Mouse (Mus musculus) hindbrain, postnatal 0 days (tissue): Measurements from ENCODE around the gene Amer1. TPM values are rescaled to one million over a fixed set of nuclear protein-coding genes. Genes with fewer than 3 reads are reported as not detected.

Source experiments
- ATAC-seq: fragments of 200-750 bp; cut with Nextera tagmentation; 2 replicates; pipeline ENCODE4 v1.8.0; 2017; ENCODE audit warnings: mild to moderate bottlenecking, moderate TSS enrichment, moderate library complexity
- DNase-seq: peaks from one replicate; pipeline ENCODE4 v3.0.0-alpha.2; 2015; ENCODE audit warnings: low spot score
- H3K27ac ChIP-seq: fragments of 300-500 bp; sonication (generic); 2 replicates; pipeline ENCODE4 v1.5.1; 2014; ENCODE audit warnings: mild to moderate bottlenecking
- H3K27me3 ChIP-seq: fragments of 300-500 bp; sonication (generic); 2 replicates; pipeline ENCODE4 v1.6.1; 2014; ENCODE audit warnings: low read length, mixed read lengths; ENCODE audit not compliant: insufficient read depth
- H3K36me3 ChIP-seq: fragments of 300-500 bp; sonication (generic); 2 replicates; pipeline ENCODE4 v1.6.1; 2014; ENCODE audit warnings: low read length, mixed read lengths; ENCODE audit not compliant: insufficient read depth
- H3K4me1 ChIP-seq: fragments of 300-500 bp; sonication (generic); 2 replicates; pipeline ENCODE4 v1.6.1; 2014; ENCODE audit warnings: antibody characterized with exemption, low read length, mixed read lengths; ENCODE audit not compliant: insufficient read depth
- H3K4me2 ChIP-seq: fragments of 300-500 bp; sonication (generic); 2 replicates; pipeline ENCODE4 v1.6.1; 2014; ENCODE audit warnings: low read depth, mild to moderate bottlenecking, low read length, moderate library complexity, mixed read lengths
- H3K4me3 ChIP-seq: fragments of 300-500 bp; sonication (generic); 2 replicates; pipeline ENCODE4 v1.5.1; 2014; ENCODE audit warnings: low read length
- H3K9ac ChIP-seq: fragments of 300-500 bp; sonication (generic); replicated peaks from 2 replicates; pipeline ENCODE4 v1.6.1; 2014; ENCODE audit warnings: mild to moderate bottlenecking, low read length, moderate library complexity, mixed read lengths
- H3K9me3 ChIP-seq: fragments of 300-500 bp; sonication (generic); 2 replicates; pipeline ENCODE4 v1.6.1; 2016; ENCODE audit warnings: low read length, mixed read lengths
- CTCF ChIP-seq: IDR thresholded peaks from 2 replicates; pipeline ENCODE4 v1.5.1; 2016; ENCODE audit warnings: antibody characterized with exemption, control low read depth, low read depth
- WGBS: fragments of 180-500 bp; shearing (Covaris S2); extraction: QIAGEN DNeasy Blood & Tissue Kit; methylation state at CpG from one replicate; pipeline ENCODE4 v1.1.7; 2014; 5-methylcytosine and 5-hydroxymethylcytosine counted together
- polyA plus RNA-seq: library from polyadenylated mRNA; unstranded; fragments of >200 nt; fragmentation: Nextera tagmentation; extraction: Ambion mirVana; gene quantifications from 2 replicates; pipeline ENCODE4 v1.2.1, GENCODE M21; 2015
- total RNA-seq: library from RNA; depleted of rRNA; stranded (reverse); fragments of >200 nt; gene quantifications from 2 replicates; pipeline ENCODE4 v1.2.3, GENCODE M21; 2014; rRNA removed

Amer1 gene
- total and polyA plus RNA-seq, 2 experiments from 2014 or later = 13.0 to 19.0 TPM

GRCm38 (mm10) chrX:95441290-95441689 lies 3.4 kb downstream of the Amer1 start:
- Histone ChIP-seq H3K9ac (no peak overlapping the region), H3K9me3 (no peaks in the 10 kb centered on the region), H3K27me3 (no peaks in the 10 kb centered on the region), H3K36me3 (no peaks in the 10 kb centered on the region), H3K4me1 (peaks cover 3% of the 10 kb centered on the region; the same call in 1 of the 2 replicates), H3K4me3 (no peak overlapping the region), H3K27ac (no peak overlapping the region), H3K4me2 (no peak overlapping the region)
- ATAC-seq = no peak
- no peak for TF ChIP-seq CTCF
- no peak for DNase-seq

- WGBS = 77% methylated on average over 4 of the region's 4 CpGs
- no peak for DNase-seq
- ATAC-seq = no peak
- Histone ChIP-seq H3K9me3 (no peaks in the 10 kb centered on the region), H3K4me3 (no peak overlapping the region), H3K36me3 (no peaks in the 10 kb centered on the region), H3K4me2 (no peak overlapping the region), H3K27ac (no peak overlapping the region), H3K27me3 (no peaks in the 10 kb centered on the region), H3K9ac (no peak overlapping the region), H3K4me1 (peaks cover 3% of the 10 kb centered on the region; the same call in 1 of the 2 replicates)
- TF ChIP-seq CTCF = no peak
These were observed 6.2 kb downstream of the Amer1 start for GRCm38 (mm10) chrX:95438491-95438890.

- Histone ChIP-seq H3K9ac (no peak overlapping the region), H3K36me3 (no peaks in the 10 kb centered on the region), H3K27ac (no peak overlapping the region), H3K27me3 (no peaks in the 10 kb centered on the region), H3K4me2 (no peak overlapping the region), H3K4me3 (no peak overlapping the region), H3K4me1 (peaks cover 2% of the 10 kb centered on the region; the same call in 1 of the 2 replicates), H3K9me3 (no peaks in the 10 kb centered on the region)
- DNase-seq (no peak), ATAC-seq (no peak)
- no peak for TF ChIP-seq CTCF
- WGBS = 94% methylated on average over 1 of the region's 1 CpGs
These were observed 7.4 kb downstream of the Amer1 start for GRCm38 (mm10) chrX:95437236-95437635.

GRCm38 (mm10) chrX:95373101-95373500 lies 71.6 kb downstream of the Amer1 start:
- Histone ChIP-seq H3K4me2 (no peak overlapping the region), H3K36me3 (no peaks in the 10 kb centered on the region), H3K27me3 (no peaks in the 10 kb centered on the region), H3K9ac (no peak overlapping the region), H3K4me1 (no peaks in the 10 kb centered on the region), H3K4me3 (no peak overlapping the region), H3K9me3 (no peaks in the 10 kb centered on the region), H3K27ac (no peak overlapping the region)
- DNase-seq (no peak), ATAC-seq (no peak)
- TF ChIP-seq CTCF = no peak

Other genes with a start within 250 kb of the Amer1 start
- 46.6 and 60.6 TPM in 2 replicates for gene Arhgef9, start 248.0 kb downstream of the Amer1 start, total RNA-seq
- gene Arhgef9, start 248.0 kb downstream of the Amer1 start, polyA plus RNA-seq = 33.1 and 33.3 TPM in 2 replicates
- 0.10 and 0.61 TPM in 2 replicates for gene Asb12, start 113.1 kb upstream of the Amer1 start, total RNA-seq
- not detected in 2 replicates for gene Asb12, start 113.1 kb upstream of the Amer1 start, polyA plus RNA-seq
- not detected in 2 replicates for gene Pfn5, start 113.2 kb upstream of the Amer1 start, total RNA-seq
- gene Pfn5, start 113.2 kb upstream of the Amer1 start, polyA plus RNA-seq = not detected in 2 replicates
- gene Zc4h2, start 213.6 kb upstream of the Amer1 start, total RNA-seq = 27.0 and 28.4 TPM in 2 replicates
- 40.7 and 44.4 TPM in 2 replicates for gene Zc4h2, start 213.6 kb upstream of the Amer1 start, polyA plus RNA-seq